Mouse (Mus musculus) kidney, adult 2 months (tissue): ENCODE results near the gene Ppp2r3a. TPM values are rescaled to one million over a fixed set of nuclear protein-coding genes. Genes with fewer than 3 reads are reported as not detected.

ENCODE experiments used
- DNase-seq: peaks from one replicate; pipeline ENCODE4 v3.0.0; 2021
- H3K27ac ChIP-seq: fragments of 200-500 bp; 2 replicates; pipeline ENCODE4 v1.5.1; 2012; ENCODE audit warnings: low read depth, low read length, control low read depth, inconsistent platforms; ENCODE audit not compliant: insufficient read depth
- H3K27me3 ChIP-seq: fragments of 200-500 bp; replicated peaks from 2 replicates; pipeline ENCODE4 v1.6.1; 2012; ENCODE audit warnings: mild to moderate bottlenecking, moderate library complexity, low read length, inconsistent platforms; ENCODE audit not compliant: control insufficient read depth, insufficient read depth
- H3K36me3 ChIP-seq: fragments of 200-500 bp; 2 replicates; pipeline ENCODE4 v1.6.1; 2012; ENCODE audit warnings: mild to moderate bottlenecking, moderate library complexity, low read length, inconsistent platforms; ENCODE audit not compliant: control insufficient read depth, insufficient read depth
- H3K4me1 ChIP-seq: fragments of 200-500 bp; 2 replicates; pipeline ENCODE4 v1.6.1; 2011; ENCODE audit warnings: low read length; ENCODE audit not compliant: control insufficient read depth, insufficient read depth
- H3K4me3 ChIP-seq: fragments of 200-500 bp; 2 replicates; pipeline ENCODE4 v1.5.1; 2011; ENCODE audit warnings: mild to moderate bottlenecking, low read depth, low read length, control low read depth; ENCODE audit not compliant: insufficient read depth
- CTCF ChIP-seq: fragments of 200-500 bp; conservative IDR thresholded peaks from 2 replicates; pipeline ENCODE4 v1.5.1; 2011; ENCODE audit warnings: low read depth, mild to moderate bottlenecking, control low read depth, low read length, moderate library complexity, mixed read lengths; ENCODE audit not compliant: insufficient read depth, insufficient read length
- POLR2A ChIP-seq: fragments of 200-500 bp; IDR thresholded peaks from one replicate; pipeline ENCODE4 v1.6.1; 2011; ENCODE audit warnings: low read depth, low read length, control low read depth
- WGBS: fragments of 180-500 bp; shearing (Covaris S2); methylation state at CpG from one replicate; pipeline ENCODE4 v1.1.7; 2018; 5-methylcytosine and 5-hydroxymethylcytosine counted together
- polyA plus RNA-seq: library from polyadenylated mRNA; depleted of rRNA; stranded (reverse); fragments of >200 nt; gene quantifications from 2 replicates; pipeline ENCODE4 v1.2.3, GENCODE M21; 2012

Gene Ppp2r3a
- polyA plus RNA-seq, 1 experiment = 17.6 TPM

GRCm38 (mm10) chr9:101286766-101287165 is 35.2 kb upstream of the Ppp2r3a start:
- WGBS = 87% methylated on average over 4 of the region's 4 CpGs
- Histone ChIP-seq H3K36me3 (no peaks in the 10 kb centered on the region), H3K4me3 (no peak overlapping the region), H3K27me3 (no peaks in the 10 kb centered on the region), H3K27ac (no peak overlapping the region), H3K4me1 (peaks cover 16% of the 10 kb centered on the region)
- no peak for DNase-seq
- TF ChIP-seq CTCF (no peak), POLR2A (no peak)

GRCm38 (mm10) chr9:101284049-101284448 is 32.5 kb upstream of the Ppp2r3a start:
- no peak overlapping the region for H3K4me3 ChIP-seq
- no peaks in the 10 kb centered on the region for H3K36me3 ChIP-seq
- H3K27me3 ChIP-seq = no peaks in the 10 kb centered on the region
- WGBS = 54% methylated on average over 4 of the region's 4 CpGs
- TF ChIP-seq CTCF = no peak
- TF ChIP-seq POLR2A = no peak
- peaks cover 33% of the 10 kb centered on the region for H3K4me1 ChIP-seq
- DNase-seq = peak; percentile 55
- peak overlapping the region; percentile 1; the same call in 1 of the 2 replicates for H3K27ac ChIP-seq

GRCm38 (mm10) chr9:101282651-101283050 is 31.1 kb upstream of the Ppp2r3a start:
- WGBS = 28% methylated on average over 6 of the region's 6 CpGs
- peak; percentile 87 for DNase-seq

GRCm38 (mm10) chr9:101281906-101282305 is 30.3 kb upstream of the Ppp2r3a start:
- H3K4me1 ChIP-seq = peaks cover 33% of the 10 kb centered on the region
- H3K36me3 ChIP-seq = no peaks in the 10 kb centered on the region
- H3K27ac ChIP-seq = peak overlapping the region; percentile 66
- H3K4me3 ChIP-seq = no peak overlapping the region
- no peaks in the 10 kb centered on the region for H3K27me3 ChIP-seq
- no peak for TF ChIP-seq POLR2A
- TF ChIP-seq CTCF = no peak
- peak; percentile 81 for DNase-seq
- WGBS = 34% methylated on average over 4 of the region's 4 CpGs

More at GRCm38 (mm10) chr9:101282651-101283050, 31.1 kb upstream of the Ppp2r3a start:
- Histone ChIP-seq H3K27me3 (no peaks in the 10 kb centered on the region), H3K27ac (peak overlapping the region; percentile 86; the same call in 1 of the 2 replicates), H3K36me3 (no peaks in the 10 kb centered on the region), H3K4me1 (peaks cover 33% of the 10 kb centered on the region), H3K4me3 (no peak overlapping the region)
- no peak for TF ChIP-seq CTCF
- TF ChIP-seq POLR2A = no peak

- WGBS = 91% methylated on average over 11 of the region's 11 CpGs
- H3K27ac ChIP-seq = peak overlapping the region; percentile 66
- TF ChIP-seq CTCF (no peak), POLR2A (no peak)
- no peaks in the 10 kb centered on the region for H3K36me3 ChIP-seq
- no peak overlapping the region for H3K4me3 ChIP-seq
- H3K4me1 ChIP-seq = peaks cover 33% of the 10 kb centered on the region
- no peaks in the 10 kb centered on the region for H3K27me3 ChIP-seq
- no peak for DNase-seq
Measured at GRCm38 (mm10) chr9:101281326-101281725, 29.7 kb upstream of the Ppp2r3a start.

- H3K4me3 ChIP-seq = no peak overlapping the region
- H3K36me3 ChIP-seq = no peaks in the 10 kb centered on the region
- H3K27me3 ChIP-seq = no peaks in the 10 kb centered on the region
- H3K4me1 ChIP-seq = peaks cover 33% of the 10 kb centered on the region
- H3K27ac ChIP-seq = peak overlapping the region; percentile 66
- TF ChIP-seq CTCF = no peak
- TF ChIP-seq POLR2A = no peak
- no peak for DNase-seq
- 76% methylated on average over 6 of the region's 6 CpGs for WGBS
Measured at GRCm38 (mm10) chr9:101280867-101281266, 29.3 kb upstream of the Ppp2r3a start.

GRCm38 (mm10) chr9:101280211-101280610 is 28.6 kb upstream of the Ppp2r3a start:
- peak; percentile 53 for DNase-seq
- Histone ChIP-seq H3K27me3 (no peaks in the 10 kb centered on the region), H3K4me3 (no peak overlapping the region), H3K4me1 (peaks cover 33% of the 10 kb centered on the region), H3K27ac (peak overlapping the region; percentile 66), H3K36me3 (no peaks in the 10 kb centered on the region)
- TF ChIP-seq POLR2A = no peak
- TF ChIP-seq CTCF = no peak
- WGBS = 33% methylated on average over 10 of the region's 10 CpGs

GRCm38 (mm10) chr9:101272715-101273114 is 21.1 kb upstream of the Ppp2r3a start:
- Histone ChIP-seq H3K36me3 (no peaks in the 10 kb centered on the region), H3K4me3 (peak overlapping the region; percentile 28), H3K4me1 (peaks cover 34% of the 10 kb centered on the region), H3K27me3 (no peaks in the 10 kb centered on the region), H3K27ac (peak overlapping the region; percentile 98)
- 30% methylated on average over 7 of the region's 7 CpGs for WGBS
- TF ChIP-seq POLR2A = no peak
- no peak for TF ChIP-seq CTCF
- DNase-seq = peak; percentile 94
